Mouse (Mus musculus): Measurements from ENCODE around the gene Olfr633.
"Not testable (repeated sequence)": the region's sequence is repeated elsewhere in the genome, so short reads cannot be mapped to it uniquely, and the experiment has no call there.

DNA sequence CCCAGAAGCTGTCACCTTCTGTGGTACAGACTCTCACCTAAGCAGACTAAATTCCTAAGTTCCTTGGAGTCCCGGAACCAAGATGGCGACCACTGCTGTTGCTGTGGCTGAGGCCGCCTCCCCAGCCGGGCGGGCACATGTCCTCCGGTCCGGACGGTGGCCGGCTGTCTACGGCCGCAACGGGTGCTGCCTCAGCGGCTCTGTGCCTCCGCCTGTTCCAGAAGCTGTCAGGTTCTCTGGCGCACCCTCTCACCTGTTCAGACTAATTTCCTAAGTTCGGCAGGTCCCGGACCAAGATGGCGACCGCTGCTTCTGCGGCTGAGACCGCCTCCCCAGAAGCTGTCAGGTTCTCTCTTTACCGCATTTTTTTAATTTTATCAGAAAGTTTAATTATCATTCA is 22.6 kb downstream of the Olfr633 start:
- TF ChIP-seq POLR2A (IDR thresholded peaks at IDR 0.05; ENCODE audit: extremely low read depth, insufficient read depth, low read length); CTCF (IDR thresholded peaks at IDR 0.05; ENCODE audit: low read depth, low read length): not testable (repeated sequence)
